10 mouse cellular contexts compared by ENCODE assay signal in the genomic region with DNA sequence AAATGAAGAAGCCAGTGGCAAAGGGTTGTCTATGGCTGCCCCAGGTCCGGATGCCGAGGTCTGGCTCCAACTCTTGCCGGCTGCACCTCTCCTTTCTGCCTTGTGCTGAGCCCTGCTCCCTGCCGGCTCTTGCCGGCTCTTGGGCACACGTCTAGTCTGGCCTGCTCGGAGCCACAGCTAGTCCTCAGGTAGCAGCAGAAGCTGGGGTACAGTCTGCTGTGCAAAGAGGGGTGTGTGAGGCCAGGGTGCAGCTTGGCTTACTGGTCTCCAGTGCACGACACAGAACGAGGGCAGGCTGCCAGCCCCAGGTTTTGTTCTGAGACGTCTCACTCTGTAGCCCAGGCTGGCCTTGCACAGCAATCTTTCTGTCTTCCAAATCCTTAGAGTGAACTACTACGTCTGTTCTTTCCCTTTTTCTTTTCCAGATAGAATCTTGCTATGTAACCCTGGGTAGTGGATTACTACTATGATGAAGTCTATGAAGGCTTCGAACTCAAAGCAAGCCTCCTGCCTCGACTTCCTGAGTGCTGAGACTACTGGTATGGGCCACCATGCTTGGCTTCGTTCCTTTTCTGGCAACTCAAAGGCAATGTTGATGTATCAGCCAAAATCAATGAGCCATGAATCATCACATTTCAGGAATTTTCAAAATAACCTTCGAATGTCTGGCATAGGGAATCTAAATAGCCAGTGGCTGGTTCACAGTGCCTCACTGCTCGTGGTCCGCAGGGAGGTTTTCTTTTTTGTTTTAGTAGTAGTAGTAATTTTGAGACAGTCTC. TPM values are rescaled to one million over a fixed set of nuclear protein-coding genes. Genes with fewer than 3 reads are reported as not detected.
DNase-seq lines count a peak whose midpoint lies in the region; ATAC-seq and TF ChIP-seq lines count a peak whose summit lies in the region.
"Had no signal": no experiment of that assay in that cellular context is flagged by ENCODE, and none has a peak within 500 bp of the region (broad histone marks: within the 10 kb centered on the region; RNA-seq: fewer than 3 reads in every experiment).

No protein-coding gene starts in this region.

- H3K9ac ChIP-seq in heart, adult 2 months (ENCODE audit: low read depth, low read length): no peak overlapping the region
- H3K9ac ChIP-seq in midbrain, embryonic 13.5 days (replicated peaks): no peak overlapping the region; the same call in 1 of the 2 replicates
- no peak overlapping the region for H3K9ac ChIP-seq in midbrain, postnatal 0 days (replicated peaks; ENCODE audit: low read length, poor library complexity, severe bottlenecking)
- no peak overlapping the region for H3K9ac ChIP-seq in hindbrain, embryonic 12.5 days
- H3K9ac ChIP-seq in stomach, embryonic 15.5 days: no peak overlapping the region
- H3K9ac ChIP-seq: hindbrain, embryonic 15.5 days had no signal

- intact Hi-C loops in heart, adult 2 months (cut with DNase I): loop anchor here (10.0 kb wide), 1 partner anchor 185 kb away; a partner anchor contains a TSS
- intact Hi-C loops in heart, postnatal 36 days (cut with DNase I): no loop called here

- no peaks in the 10 kb centered on the region for H3K27me3 ChIP-seq in heart, adult 2 months (ENCODE audit: control insufficient read depth, insufficient read depth, low read length)
- H3K27me3 ChIP-seq in midbrain, embryonic 13.5 days: no peaks in the 10 kb centered on the region
- no peaks in the 10 kb centered on the region for H3K27me3 ChIP-seq in midbrain, postnatal 0 days (ENCODE audit: insufficient read depth, low read length)
- no peaks in the 10 kb centered on the region for H3K27me3 ChIP-seq in hindbrain, embryonic 12.5 days
- H3K27me3 ChIP-seq in stomach, embryonic 15.5 days (replicated peaks): no peaks in the 10 kb centered on the region
- H3K27me3 ChIP-seq: hindbrain, embryonic 15.5 days had no signal

- 78% methylated on average over 17 of the region's 17 CpGs for WGBS in heart, adult 2 months
- 86% methylated on average over 17 of the region's 17 CpGs for WGBS in midbrain, embryonic 13.5 days
- WGBS in midbrain, postnatal 0 days: 86% methylated on average over 17 of the region's 17 CpGs
- 84% methylated on average over 17 of the region's 17 CpGs for WGBS in hindbrain, embryonic 12.5 days
- WGBS in stomach, embryonic 15.5 days: 80% methylated on average over 17 of the region's 17 CpGs

- 0 out of 2 replicates have a peak, but pooled peaks cover 4% of the 10 kb centered on the region for H3K79me2 ChIP-seq in heart, adult 2 months (replicated peaks; ENCODE audit: control insufficient read depth, insufficient read depth, low read length)

- no peak overlapping the region for H3K4me2 ChIP-seq in midbrain, embryonic 13.5 days (replicated peaks)
- no peak overlapping the region for H3K4me2 ChIP-seq in midbrain, postnatal 0 days (ENCODE audit: low read depth, low read length, poor library complexity, severe bottlenecking)
- H3K4me2 ChIP-seq in hindbrain, embryonic 12.5 days (replicated peaks): no peak overlapping the region
- H3K4me2 ChIP-seq in stomach, embryonic 15.5 days: peak overlapping the region; percentile 9; the same call in 1 of the 2 replicates
- H3K4me2 ChIP-seq: hindbrain, embryonic 15.5 days had no signal

- TF ChIP-seq POLR2A in heart, adult 2 months (IDR thresholded peaks at IDR 0.05; ENCODE audit: insufficient read depth, low read depth, low read length): no peak

- no peaks in the 10 kb centered on the region for H3K9me3 ChIP-seq in midbrain, embryonic 13.5 days
- H3K9me3 ChIP-seq in midbrain, postnatal 0 days (ENCODE audit: low read length): no peaks in the 10 kb centered on the region
- H3K9me3 ChIP-seq in hindbrain, embryonic 12.5 days (replicated peaks): no peaks in the 10 kb centered on the region
- H3K9me3 ChIP-seq in stomach, embryonic 15.5 days: no peaks in the 10 kb centered on the region
- H3K9me3 ChIP-seq: hindbrain, embryonic 15.5 days had no signal

- H3K4me1 ChIP-seq in heart, adult 2 months (ENCODE audit: control insufficient read depth, insufficient read depth, low read length): peaks cover 19% of the 10 kb centered on the region
- peaks cover 11% of the 10 kb centered on the region for H3K4me1 ChIP-seq in midbrain, embryonic 13.5 days (replicated peaks)
- H3K4me1 ChIP-seq in midbrain, postnatal 0 days (ENCODE audit: insufficient read depth, low read length): no peaks in the 10 kb centered on the region
- peaks cover 15% of the 10 kb centered on the region for H3K4me1 ChIP-seq in hindbrain, embryonic 12.5 days
- H3K4me1 ChIP-seq in stomach, embryonic 15.5 days: peaks cover 20% of the 10 kb centered on the region

- H3K27ac ChIP-seq in heart, adult 2 months: peak overlapping the region; percentile 87
- H3K27ac ChIP-seq in midbrain, embryonic 13.5 days: 0 out of 2 replicates have a peak overlapping the region, but pooled peaks have one; percentile 41
- no peak overlapping the region for H3K27ac ChIP-seq in midbrain, postnatal 0 days (ENCODE audit: low read depth, low read length)
- peak overlapping the region; percentile 71; the same call in 1 of the 2 replicates for H3K27ac ChIP-seq in hindbrain, embryonic 12.5 days
- H3K27ac ChIP-seq in stomach, embryonic 15.5 days: peak overlapping the region; percentile 95

- TF ChIP-seq EP300 in heart, adult 2 months (IDR thresholded peaks at IDR 0.05; ENCODE audit: insufficient read depth, low read depth, low read length): no peak

- no peak overlapping the region for H3K4me3 ChIP-seq in heart, adult 2 months
- H3K4me3 ChIP-seq in midbrain, embryonic 13.5 days (replicated peaks): no peak overlapping the region
- no peak overlapping the region for H3K4me3 ChIP-seq in midbrain, postnatal 0 days (ENCODE audit: low read depth, low read length)
- H3K4me3 ChIP-seq in hindbrain, embryonic 12.5 days: no peak overlapping the region
- H3K4me3 ChIP-seq in stomach, embryonic 15.5 days (replicated peaks): no peak overlapping the region
- H3K4me3 ChIP-seq: hindbrain, embryonic 15.5 days had no signal

- H3K36me3 ChIP-seq in heart, adult 2 months (ENCODE audit: control insufficient read depth, insufficient read depth, low read length): peaks cover 4% of the 10 kb centered on the region; the same call in 1 of the 2 replicates
- peaks cover 26% of the 10 kb centered on the region for H3K36me3 ChIP-seq in midbrain, embryonic 13.5 days
- 0 out of 2 replicates have a peak, but pooled peaks cover 6% of the 10 kb centered on the region for H3K36me3 ChIP-seq in midbrain, postnatal 0 days (ENCODE audit: insufficient read depth, low read length)
- H3K36me3 ChIP-seq in hindbrain, embryonic 12.5 days: peaks cover 27% of the 10 kb centered on the region
- peaks cover 8% of the 10 kb centered on the region for H3K36me3 ChIP-seq in stomach, embryonic 15.5 days

- no peak for ATAC-seq in midbrain, embryonic 13.5 days
- ATAC-seq in midbrain, postnatal 0 days (ENCODE audit: low FRiP score): no peak
- ATAC-seq in hindbrain, embryonic 12.5 days (ENCODE audit: low FRiP score): no peak
- ATAC-seq in stomach, embryonic 15.5 days (ENCODE audit: insufficient read depth, low FRiP score, low read depth): no peak
- no peak for ATAC-seq in CD4-positive, CD25-positive, alpha-beta regulatory T cell, adult 4 months

- no peak for DNase-seq in heart, adult 2 months
- DNase-seq in heart, postnatal 36 days: no peak
- DNase-seq in midbrain, postnatal 0 days (ENCODE audit: low spot score): no peak
- no peak for DNase-seq in frontal cortex, postnatal 25 days (ENCODE audit: low spot score in 2 of 2)
- DNase-seq: midbrain, embryonic 14.5 days had no signal

- TF ChIP-seq CTCF in heart, adult 2 months (IDR thresholded peaks at IDR 0.05): no peak
- TF ChIP-seq CTCF in midbrain, postnatal 0 days (IDR thresholded peaks at IDR 0.05): no peak

RNA-seq across cellular contexts. Expression of a gene that starts 4.9 kb away (rescaled TPM):
- 10 to 100 TPM; 50.4 to 59.1 TPM for total RNA-seq in heart, adult 2 months (2021)
- polyA plus RNA-seq in heart, adult 2 months (2012; rRNA removed): 48.8 and 50.7 TPM in 2 replicates
- total RNA-seq in heart, postnatal 36 days (2021): 10 to 100 TPM; 53.5 to 57.7 TPM
- 3.0 and 3.7 TPM in 2 replicates for polyA plus RNA-seq in midbrain, embryonic 13.5 days (2015; fragmentation: Nextera tagmentation; extraction: Ambion mirVana)
- 4.2 and 7.2 TPM in 2 replicates for total RNA-seq in midbrain, postnatal 0 days (2014; rRNA removed)
- polyA plus RNA-seq in midbrain, postnatal 0 days (2015; fragmentation: Nextera tagmentation; extraction: Ambion mirVana): 3.9 and 4.4 TPM in 2 replicates
- polyA plus RNA-seq in hindbrain, embryonic 12.5 days (2016; fragmentation: Nextera tagmentation; extraction: Ambion mirVana): 6.8 and 7.2 TPM in 2 replicates
- 27.2 and 29.1 TPM in 2 replicates for polyA plus RNA-seq in stomach, embryonic 15.5 days (2015; fragmentation: Nextera tagmentation; extraction: Ambion mirVana)
- 10 to 100 TPM; 13.7 to 20.9 TPM for polyA plus RNA-seq in CD4-positive, CD25-positive, alpha-beta regulatory T cell, adult 4 months (2017; shearing (Covaris generic))

RNA-seq across cellular contexts. Expression of a gene that starts 6.8 kb away (rescaled TPM):
- total RNA-seq in heart, adult 2 months (2021): not detected
- polyA plus RNA-seq in heart, adult 2 months (2012; rRNA removed): not detected in 2 replicates
- not detected for total RNA-seq in heart, postnatal 36 days (2021)
- 0.30 TPM in 1 of 2 replicates, not detected in the other for polyA plus RNA-seq in midbrain, embryonic 13.5 days (2015; fragmentation: Nextera tagmentation; extraction: Ambion mirVana)
- 2.4 TPM in 1 of 2 replicates, not detected in the other for total RNA-seq in midbrain, postnatal 0 days (2014; rRNA removed)
- polyA plus RNA-seq in midbrain, postnatal 0 days (2015; fragmentation: Nextera tagmentation; extraction: Ambion mirVana): 0.66 TPM in 1 of 2 replicates, not detected in the other
- polyA plus RNA-seq in hindbrain, embryonic 12.5 days (2016; fragmentation: Nextera tagmentation; extraction: Ambion mirVana): 0.72 and 1.3 TPM in 2 replicates
- polyA plus RNA-seq in stomach, embryonic 15.5 days (2015; fragmentation: Nextera tagmentation; extraction: Ambion mirVana): 1.0 TPM in 1 of 2 replicates, not detected in the other
- polyA plus RNA-seq in CD4-positive, CD25-positive, alpha-beta regulatory T cell, adult 4 months (2017; shearing (Covaris generic)): 1 to 10 TPM; 1.3 to 2.4 TPM
- polyA plus RNA-seq: hindbrain, embryonic 15.5 days; midbrain, embryonic 14.5 days had no signal

RNA-seq across cellular contexts. Expression of a gene that starts 7.7 kb away (rescaled TPM):
- total RNA-seq in heart, adult 2 months (2021): 10 to 100 TPM; 12.8 to 21.4 TPM
- polyA plus RNA-seq in heart, adult 2 months (2012; rRNA removed): 3.6 and 4.3 TPM in 2 replicates
- 10 to 100 TPM in 1 of 2 experiments, not detected in 1; 11.8 TPM for total RNA-seq in heart, postnatal 36 days (2021)
- 39.8 and 40.8 TPM in 2 replicates for polyA plus RNA-seq in midbrain, embryonic 13.5 days (2015; fragmentation: Nextera tagmentation; extraction: Ambion mirVana)
- total RNA-seq in midbrain, postnatal 0 days (2014; rRNA removed): 5.3 TPM in 1 of 2 replicates, not detected in the other
- 33.1 and 41.1 TPM in 2 replicates for polyA plus RNA-seq in midbrain, postnatal 0 days (2015; fragmentation: Nextera tagmentation; extraction: Ambion mirVana)
- polyA plus RNA-seq in hindbrain, embryonic 12.5 days (2016; fragmentation: Nextera tagmentation; extraction: Ambion mirVana): 46.6 and 51.6 TPM in 2 replicates
- polyA plus RNA-seq in stomach, embryonic 15.5 days (2015; fragmentation: Nextera tagmentation; extraction: Ambion mirVana): 33.1 and 62.5 TPM in 2 replicates
- 10 to 100 TPM; 49.2 to 70.1 TPM for polyA plus RNA-seq in CD4-positive, CD25-positive, alpha-beta regulatory T cell, adult 4 months (2017; shearing (Covaris generic))

RNA-seq across cellular contexts. Expression of a gene that starts 11.4 kb away (rescaled TPM):
- total RNA-seq in heart, adult 2 months (2021): 10 to 100 TPM; 15.9 to 25.8 TPM
- polyA plus RNA-seq in heart, adult 2 months (2012; rRNA removed): 21.7 and 24.3 TPM in 2 replicates
- total RNA-seq in heart, postnatal 36 days (2021): 10 to 100 TPM; 25.2 to 28.6 TPM
- polyA plus RNA-seq in midbrain, embryonic 13.5 days (2015; fragmentation: Nextera tagmentation; extraction: Ambion mirVana): 72.0 and 73.9 TPM in 2 replicates
- total RNA-seq in midbrain, postnatal 0 days (2014; rRNA removed): 52.3 and 55.5 TPM in 2 replicates
- polyA plus RNA-seq in midbrain, postnatal 0 days (2015; fragmentation: Nextera tagmentation; extraction: Ambion mirVana): 45.3 and 55.5 TPM in 2 replicates
- 63.8 and 69.6 TPM in 2 replicates for polyA plus RNA-seq in hindbrain, embryonic 12.5 days (2016; fragmentation: Nextera tagmentation; extraction: Ambion mirVana)
- 25.0 and 63.8 TPM in 2 replicates for polyA plus RNA-seq in stomach, embryonic 15.5 days (2015; fragmentation: Nextera tagmentation; extraction: Ambion mirVana)
- 10 to 100 TPM; 12.5 to 49.1 TPM for polyA plus RNA-seq in CD4-positive, CD25-positive, alpha-beta regulatory T cell, adult 4 months (2017; shearing (Covaris generic))

RNA-seq across cellular contexts. Expression of a gene that starts 11.5 kb away (rescaled TPM):
- under 1 TPM; 0.63 to 0.77 TPM for total RNA-seq in heart, adult 2 months (2021)
- polyA plus RNA-seq in heart, adult 2 months (2012; rRNA removed): 5.7 and 8.0 TPM in 2 replicates
- 1 to 10 TPM in 1 of 2 experiments, under 1 TPM in 1; 0.57 to 1.2 TPM for total RNA-seq in heart, postnatal 36 days (2021)
- 10.8 and 11.9 TPM in 2 replicates for polyA plus RNA-seq in midbrain, embryonic 13.5 days (2015; fragmentation: Nextera tagmentation; extraction: Ambion mirVana)
- 102 and 155 TPM in 2 replicates for total RNA-seq in midbrain, postnatal 0 days (2014; rRNA removed)
- polyA plus RNA-seq in midbrain, postnatal 0 days (2015; fragmentation: Nextera tagmentation; extraction: Ambion mirVana): 109 and 124 TPM in 2 replicates
- polyA plus RNA-seq in hindbrain, embryonic 12.5 days (2016; fragmentation: Nextera tagmentation; extraction: Ambion mirVana): 7.1 and 9.6 TPM in 2 replicates
- polyA plus RNA-seq in stomach, embryonic 15.5 days (2015; fragmentation: Nextera tagmentation; extraction: Ambion mirVana): 5.9 and 8.1 TPM in 2 replicates
- 1 to 10 TPM; 2.6 to 3.3 TPM for polyA plus RNA-seq in CD4-positive, CD25-positive, alpha-beta regulatory T cell, adult 4 months (2017; shearing (Covaris generic))
